Mouse (Mus musculus) thymus, postnatal 36 days (tissue): Measurements from ENCODE around the gene Gm42421.

Experiments used
- DNase-seq, 2 experiments: peaks; one replicate each; pipeline ENCODE4 v3.0.0; 2022; ENCODE audit warnings: mixed read lengths in 2 of 2

Gene Gm42421

GRCm38 (mm10) chr5:143941588-143941987 is 13.6 kb downstream of the Gm42421 start:
- no peak for DNase-seq

- DNase-seq = no peak
Measured at GRCm38 (mm10) chr5:143943231-143944125, 15.5 kb downstream of the Gm42421 start.

- no peak for DNase-seq
Measured at GRCm38 (mm10) chr5:143948361-143948760, 20.4 kb downstream of the Gm42421 start.

- DNase-seq = no peak
Measured at GRCm38 (mm10) chr5:143950016-143950415, 22.0 kb downstream of the Gm42421 start.

GRCm38 (mm10) chr5:143957101-143957500 is 29.1 kb downstream of the Gm42421 start:
- no peak for DNase-seq

GRCm38 (mm10) chr5:143959551-143959950 is 31.6 kb downstream of the Gm42421 start:
- DNase-seq = no peak

GRCm38 (mm10) chr5:143961176-143961575 is 33.2 kb downstream of the Gm42421 start:
- no peak for DNase-seq

- DNase-seq = no peak
Measured at GRCm38 (mm10) chr5:143965586-143966345, 37.8 kb downstream of the Gm42421 start.

- DNase-seq = no peak
Measured at GRCm38 (mm10) chr5:143966671-143967070, 38.7 kb downstream of the Gm42421 start.

GRCm38 (mm10) chr5:143972628-143973027 is 44.7 kb downstream of the Gm42421 start:
- no peak for DNase-seq

- DNase-seq = peak; percentile 27 to 35
Measured at GRCm38 (mm10) chr5:143974931-143975630, 47.1 kb downstream of the Gm42421 start.

GRCm38 (mm10) chr5:143975631-143975933 is 47.6 kb downstream of the Gm42421 start:
- no peak for DNase-seq

- no peak for DNase-seq
Measured at GRCm38 (mm10) chr5:143976232-143976631, 48.3 kb downstream of the Gm42421 start.

GRCm38 (mm10) chr5:143976726-143977431 is 48.9 kb downstream of the Gm42421 start:
- DNase-seq = no peak

- no peak for DNase-seq
Measured at GRCm38 (mm10) chr5:143980858-143981257, 52.9 kb downstream of the Gm42421 start.

GRCm38 (mm10) chr5:143982361-143982760 is 54.4 kb downstream of the Gm42421 start:
- no peak for DNase-seq

- DNase-seq = no peak
Measured at GRCm38 (mm10) chr5:143985381-143985780, 57.4 kb downstream of the Gm42421 start.
